ENCODE assay signal across 8 mouse cellular contexts in the genomic region with DNA sequence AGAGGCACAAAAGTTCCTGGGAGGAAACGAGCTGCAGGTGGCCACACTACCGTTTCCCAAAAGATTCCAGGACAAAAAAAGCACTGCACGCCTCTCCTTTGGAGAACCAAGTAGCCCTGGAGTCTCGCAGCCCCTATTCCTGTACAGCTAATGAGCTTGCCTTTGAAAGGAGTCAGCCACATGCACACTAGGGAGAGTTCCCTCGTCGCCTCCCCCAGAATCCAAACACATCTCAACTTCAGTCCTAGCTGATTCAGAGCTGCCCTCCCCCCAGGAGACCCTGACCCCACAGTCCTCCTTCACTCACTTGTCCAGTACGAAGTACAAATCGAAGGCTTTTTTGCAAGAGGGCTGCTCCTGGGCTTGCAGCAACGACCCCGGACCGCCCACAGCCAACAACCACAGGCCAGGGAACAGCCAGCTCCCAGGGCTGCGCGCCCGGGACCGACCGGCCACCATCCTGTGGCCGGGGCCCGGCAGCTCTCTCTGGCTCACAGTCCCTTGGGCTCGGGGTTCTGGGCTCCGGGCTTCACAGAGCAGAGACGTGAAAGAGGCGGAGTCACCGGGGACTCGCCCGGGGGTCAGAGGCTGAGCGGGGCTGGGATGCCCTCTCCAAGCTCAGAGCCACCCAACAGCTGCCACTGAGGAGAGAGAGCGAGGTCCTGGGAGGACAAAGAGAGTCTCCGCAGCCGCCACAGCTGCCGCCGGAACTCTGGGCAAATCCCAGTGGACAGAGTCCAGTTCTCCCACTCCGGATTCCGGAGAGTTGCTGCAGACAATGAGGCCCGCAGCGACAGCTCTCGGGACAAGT. TPM values are rescaled to one million over a fixed set of nuclear protein-coding genes. Genes with fewer than 3 reads are reported as not detected.
DNase-seq lines count a peak whose midpoint lies in the region; ATAC-seq lines count a peak whose summit lies in the region.

No protein-coding gene starts in this region.

- no peaks in the 10 kb centered on the region for H3K36me3 ChIP-seq in forebrain, embryonic 14.5 days (ENCODE audit: control insufficient read depth, insufficient read depth, low read length)
- no peaks in the 10 kb centered on the region for H3K36me3 ChIP-seq in hindbrain, embryonic 13.5 days
- no peaks in the 10 kb centered on the region for H3K36me3 ChIP-seq in midbrain, embryonic 16.5 days (ENCODE audit: control insufficient read depth, insufficient read depth, low read length)

- no peaks in the 10 kb centered on the region for H3K27me3 ChIP-seq in forebrain, embryonic 14.5 days (replicated peaks; ENCODE audit: control insufficient read depth, insufficient read depth, low read length)
- no peaks in the 10 kb centered on the region; the same call in 1 of the 2 replicates for H3K27me3 ChIP-seq in hindbrain, embryonic 13.5 days
- peaks cover 2% of the 10 kb centered on the region; the same call in 1 of the 2 replicates for H3K27me3 ChIP-seq in midbrain, embryonic 16.5 days (ENCODE audit: control insufficient read depth, insufficient read depth, low read depth, low read length)

- peaks cover 4% of the 10 kb centered on the region; the same call in 1 of the 2 replicates for H3K4me1 ChIP-seq in forebrain, embryonic 14.5 days (ENCODE audit: control insufficient read depth, insufficient read depth, low read length)
- peaks cover 21% of the 10 kb centered on the region for H3K4me1 ChIP-seq in hindbrain, embryonic 13.5 days (replicated peaks)
- peaks cover 5% of the 10 kb centered on the region; the same call in 1 of the 2 replicates for H3K4me1 ChIP-seq in midbrain, embryonic 16.5 days (ENCODE audit: control insufficient read depth, insufficient read depth, low read length)

- peak; percentile 14 to 23 for DNase-seq in layer of hippocampus, postnatal 25 days (ENCODE audit: extremely low spot score in 1 of 2, low spot score in 1 of 2)
- no peak for DNase-seq in layer of hippocampus, adult 8-10 months (ENCODE audit: low spot score in 2 of 2)
- DNase-seq in adrenal gland, postnatal 25 days = peak; percentile 68
- peak; percentile 69 for DNase-seq in forebrain, embryonic 14.5 days (ENCODE audit: low spot score)
- DNase-seq in liver = peak; percentile 44
- peak; percentile 19 for DNase-seq in testis, postnatal 14 days (ENCODE audit: low spot score)

- no peaks in the 10 kb centered on the region for H3K9me3 ChIP-seq in forebrain, embryonic 14.5 days (replicated peaks; ENCODE audit: control insufficient read depth, low read length)
- H3K9me3 ChIP-seq in hindbrain, embryonic 13.5 days = no peaks in the 10 kb centered on the region
- no peaks in the 10 kb centered on the region for H3K9me3 ChIP-seq in midbrain, embryonic 16.5 days (replicated peaks; ENCODE audit: control insufficient read depth, low read length, poor library complexity, severe bottlenecking)

- peak overlapping the region; percentile 69 for H3K9ac ChIP-seq in forebrain, embryonic 14.5 days (ENCODE audit: low read length)
- H3K9ac ChIP-seq in hindbrain, embryonic 13.5 days = peak overlapping the region; percentile 77
- H3K9ac ChIP-seq in midbrain, embryonic 16.5 days (ENCODE audit: low read depth, low read length) = peak overlapping the region; percentile 78

- peak overlapping the region; percentile 61 for H3K27ac ChIP-seq in forebrain, embryonic 14.5 days (ENCODE audit: low read depth, low read length)
- H3K27ac ChIP-seq in hindbrain, embryonic 13.5 days = peak overlapping the region; percentile 69
- H3K27ac ChIP-seq in midbrain, embryonic 16.5 days (ENCODE audit: low read length) = peak overlapping the region; percentile 42

- H3K4me3 ChIP-seq in forebrain, embryonic 14.5 days (ENCODE audit: low read depth, low read length) = peak overlapping the region; percentile 71
- peak overlapping the region; percentile 71 for H3K4me3 ChIP-seq in hindbrain, embryonic 13.5 days
- H3K4me3 ChIP-seq in midbrain, embryonic 16.5 days (ENCODE audit: low read depth, low read length) = peak overlapping the region; percentile 77

- H3K4me2 ChIP-seq in forebrain, embryonic 14.5 days (ENCODE audit: low read length) = peak overlapping the region; percentile 72
- peak overlapping the region; percentile 98 for H3K4me2 ChIP-seq in hindbrain, embryonic 13.5 days
- H3K4me2 ChIP-seq in midbrain, embryonic 16.5 days (ENCODE audit: low read length) = peak overlapping the region; percentile 100

- WGBS in forebrain, embryonic 14.5 days = under 1% methylated on average over 36 of the region's 36 CpGs
- WGBS in hindbrain, embryonic 13.5 days = under 1% methylated on average over 36 of the region's 36 CpGs
- WGBS in midbrain, embryonic 16.5 days = under 1% methylated on average over 36 of the region's 36 CpGs

- peak; percentile 83 for ATAC-seq in forebrain, embryonic 14.5 days
- peak; percentile 87 for ATAC-seq in hindbrain, embryonic 13.5 days (ENCODE audit: low FRiP score)
- peak; percentile 90 for ATAC-seq in midbrain, embryonic 16.5 days

RNA-seq across cellular contexts. Expression of a gene that starts 0.5 kb away (rescaled TPM):
- total RNA-seq in layer of hippocampus, postnatal 25 days (2021) = 1 to 10 TPM; 2.0 to 2.1 TPM
- total RNA-seq in layer of hippocampus, adult 8-10 months (2022) = 1 to 10 TPM; 2.1 to 2.9 (median 2.5) TPM
- total RNA-seq in adrenal gland, postnatal 25 days (2021) = 36.8 and 49.5 TPM in 2 replicates
- polyA plus RNA-seq in forebrain, embryonic 14.5 days (2014; fragmentation: Nextera tagmentation; extraction: Ambion mirVana) = 3.4 and 3.5 TPM in 2 replicates
- polyA plus RNA-seq in hindbrain, embryonic 13.5 days (2015; fragmentation: Nextera tagmentation; extraction: Ambion mirVana) = 3.9 and 4.6 TPM in 2 replicates
- polyA plus RNA-seq in midbrain, embryonic 16.5 days (2015; fragmentation: Nextera tagmentation; extraction: Ambion mirVana) = 2.4 and 2.5 TPM in 2 replicates

Comparison
In these comparisons a context has a peak if more than half of its experiments do, and no peak if none do; other contexts are left out.
1. DNase-seq: peak in layer of hippocampus, postnatal 25 days (2 of 2), adrenal gland, postnatal 25 days (single experiment), forebrain, embryonic 14.5 days (single experiment), liver (single experiment) and testis, postnatal 14 days (single experiment); none in layer of hippocampus, adult 8-10 months (0 of 2).
2. Peak in every context shown above with its lines, with median percentiles within 50 percentile points of each other: ATAC-seq, H3K27ac ChIP-seq, H3K4me2 ChIP-seq, H3K4me3 ChIP-seq and H3K9ac ChIP-seq.